Mouse (Mus musculus): ENCODE measurements at regions not wholly inside any gene's neighbourhood (a gene's known extent, or its start where the extent isn't known, plus 50 kb on each side); places are given as distances from the start of the nearest gene placed in this dataset.
A peak's percentile ranks its signal among the peaks of the same experiment; 100 is the strongest.

DNA sequence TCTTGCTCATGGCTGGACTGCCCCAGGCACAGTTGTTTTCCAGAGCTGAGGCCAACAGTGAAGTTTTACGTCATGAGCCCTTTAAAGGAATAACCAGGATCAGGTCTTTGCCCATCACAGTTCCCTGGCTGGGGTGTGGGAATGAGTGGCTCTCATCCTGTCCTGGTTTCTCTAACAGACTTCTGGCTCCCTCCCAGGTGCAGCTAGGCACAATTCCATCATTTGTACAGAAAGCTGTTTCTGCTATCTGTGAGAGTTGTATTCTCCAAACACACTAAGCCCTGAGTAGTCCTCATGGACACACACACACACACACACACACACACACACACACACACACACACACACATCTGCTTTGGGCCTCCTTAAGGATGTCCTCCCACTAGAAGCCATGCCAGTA, 127.1 kb upstream of the Impad1 start:
- no peak for DNase-seq (ENCODE audit: low spot score in 2 of 2)

DNA sequence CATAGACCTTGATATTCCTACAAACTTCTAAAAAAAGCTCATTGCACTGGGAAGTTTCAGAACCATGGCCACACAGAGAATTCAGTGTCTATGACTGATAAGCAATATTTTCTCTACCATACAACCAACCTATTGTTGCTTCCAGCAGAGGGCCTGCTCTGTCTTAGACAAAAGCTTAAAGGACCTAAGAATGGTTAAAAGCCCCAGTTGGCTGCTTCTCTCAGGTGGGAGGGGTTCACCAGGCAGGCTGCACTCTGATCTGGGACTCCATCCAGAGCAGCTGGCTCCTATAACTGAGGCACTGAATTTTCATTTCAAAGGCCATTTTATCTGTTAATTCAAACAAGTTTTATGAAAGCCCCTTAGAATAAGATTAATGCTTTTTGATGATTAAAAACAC, 82.1 kb upstream of the Impad1 start:
- DNase-seq (ENCODE audit: low spot score in 2 of 2) = peak; percentile 9 to 17

DNA sequence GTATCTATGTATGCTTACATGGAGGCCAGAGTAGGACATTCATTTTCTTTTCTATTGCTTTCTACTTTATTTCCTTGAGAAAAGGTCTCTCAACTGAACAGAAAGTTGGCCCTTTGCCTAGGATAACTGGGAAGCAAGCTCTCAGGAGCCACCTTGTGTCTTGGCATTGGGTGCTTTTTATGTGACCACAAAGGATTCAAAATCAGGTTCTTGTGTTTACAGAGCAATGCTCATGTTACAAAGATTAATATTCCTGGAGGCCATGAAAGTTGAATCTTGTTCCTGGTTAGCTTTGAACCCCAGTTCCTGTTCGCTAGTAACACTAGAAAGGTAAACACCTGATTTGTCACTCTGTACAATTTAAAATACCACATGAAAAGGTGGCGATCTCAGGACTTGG, 65.2 kb upstream of the Impad1 start:
- no peak for DNase-seq (ENCODE audit: low spot score in 2 of 2)
